In the genomic region with DNA sequence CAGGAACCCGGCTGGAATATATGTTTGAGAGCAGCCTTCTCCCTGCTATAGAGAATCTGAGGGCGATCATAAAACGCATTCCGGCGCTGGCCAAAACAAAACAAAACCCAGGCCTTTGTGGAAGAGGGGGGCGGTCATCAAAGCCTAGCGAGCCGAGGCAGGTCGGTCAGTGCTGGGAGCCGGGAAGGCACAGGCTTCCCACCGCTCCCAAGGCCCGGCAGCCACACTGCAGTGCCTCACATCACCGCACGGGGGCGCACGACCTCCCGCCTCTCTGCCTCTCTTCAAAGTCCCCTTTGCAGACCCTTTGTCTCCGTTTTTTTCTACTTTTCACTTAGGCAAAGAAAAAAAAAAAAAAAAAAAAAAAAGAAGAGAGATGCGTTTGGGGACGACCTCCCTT, we compare ENCODE assay signal across 8 mouse cellular contexts. TPM values are rescaled to one million over a fixed set of nuclear protein-coding genes. Genes with fewer than 3 reads are reported as not detected.
A peak's percentile ranks its signal among the peaks of the same experiment; 100 is the strongest.
DNase-seq lines count a peak whose midpoint lies in the region; ATAC-seq and TF ChIP-seq lines count a peak whose summit lies in the region.

No protein-coding gene starts in this region.

- H3K4me1 ChIP-seq in cortical plate, adult 2 months (ENCODE audit: control insufficient read depth, insufficient read depth, low read length), result no peaks in the 10 kb centered on the region
- H3K4me1 ChIP-seq in liver, embryonic 11.5 days (replicated peaks; ENCODE audit: control insufficient read depth, insufficient read depth, low read length), result no peaks in the 10 kb centered on the region; the same call in 1 of the 2 replicates
- peaks cover 7% of the 10 kb centered on the region for H3K4me1 ChIP-seq in neural tube, embryonic 12.5 days

- WGBS in liver, embryonic 11.5 days, result 3% methylated on average over 20 of the region's 20 CpGs
- under 1% methylated on average over 20 of the region's 20 CpGs for WGBS in neural tube, embryonic 12.5 days

- TF ChIP-seq CTCF in cortical plate, adult 2 months (IDR thresholded peaks at IDR 0.05; ENCODE audit: extremely low read depth, insufficient read depth, low read length), result peak; percentile 60

- H3K27ac ChIP-seq in cortical plate, adult 2 months (ENCODE audit: insufficient read depth, low read length), result no peak overlapping the region
- H3K27ac ChIP-seq in liver, embryonic 11.5 days (ENCODE audit: low read depth, low read length), result no peak overlapping the region
- H3K27ac ChIP-seq in neural tube, embryonic 12.5 days, result no peak overlapping the region

- H3K27me3 ChIP-seq in liver, embryonic 11.5 days (replicated peaks; ENCODE audit: control insufficient read depth, insufficient read depth, low read length), result peaks cover 8% of the 10 kb centered on the region
- 0 out of 2 replicates have a peak, but pooled peaks cover 3% of the 10 kb centered on the region for H3K27me3 ChIP-seq in neural tube, embryonic 12.5 days (replicated peaks)

- H3K9me3 ChIP-seq in liver, embryonic 11.5 days (ENCODE audit: control insufficient read depth, low read length), result no peaks in the 10 kb centered on the region
- no peaks in the 10 kb centered on the region for H3K9me3 ChIP-seq in neural tube, embryonic 12.5 days

- H3K36me3 ChIP-seq in liver, embryonic 11.5 days (ENCODE audit: control insufficient read depth, insufficient read depth, low read length), result no peaks in the 10 kb centered on the region
- H3K36me3 ChIP-seq in neural tube, embryonic 12.5 days, result no peaks in the 10 kb centered on the region

- H3K4me2 ChIP-seq in liver, embryonic 11.5 days, result peak overlapping the region; percentile 27
- H3K4me2 ChIP-seq in neural tube, embryonic 12.5 days (replicated peaks), result peak overlapping the region; percentile 52

- peak; percentile 65 for DNase-seq in layer of hippocampus, adult 11-12 months (ENCODE audit: low spot score)
- DNase-seq in layer of hippocampus, adult 9-10 months (ENCODE audit: low spot score), result no peak
- DNase-seq in gastrocnemius, postnatal 4 days (ENCODE audit: low spot score in 2 of 2), result peak; percentile 68 to 70
- peak; percentile 52 for DNase-seq in kidney, adult 9 months
- DNase-seq in liver, embryonic 11.5 days (ENCODE audit: low spot score), result peak; percentile 80
- DNase-seq in thymus, postnatal 10 days (ENCODE audit: low spot score in 2 of 2), result peak; percentile 16 to 50

- 0 out of 2 replicates have a peak overlapping the region, but pooled peaks have one; percentile 25 for H3K9ac ChIP-seq in liver, embryonic 11.5 days (ENCODE audit: low read depth, low read length)
- 0 out of 2 replicates have a peak overlapping the region, but pooled peaks have one; percentile 27 for H3K9ac ChIP-seq in neural tube, embryonic 12.5 days

- TF ChIP-seq POLR2A in cortical plate, adult 2 months (IDR thresholded peaks at IDR 0.05; ENCODE audit: extremely low read depth, insufficient read depth, low read length), result no peak

- ATAC-seq in liver, embryonic 11.5 days (replicated peaks; ENCODE audit: low FRiP score), result 0 out of 2 replicates have a peak, but pooled peaks have one; percentile 31
- ATAC-seq in neural tube, embryonic 12.5 days (ENCODE audit: low FRiP score, low read depth), result 0 out of 2 replicates have a peak, but pooled peaks have one; percentile 22

- no peak overlapping the region for H3K4me3 ChIP-seq in cortical plate, adult 2 months (ENCODE audit: insufficient read depth, low read length)
- no peak overlapping the region for H3K4me3 ChIP-seq in liver, embryonic 11.5 days (ENCODE audit: low read depth, low read length)
- no peak overlapping the region for H3K4me3 ChIP-seq in neural tube, embryonic 12.5 days

RNA-seq across cellular contexts. Expression of gene Trim29, which starts 23.8 kb away (rescaled TPM):
- 0.17 and 0.19 TPM in 2 replicates for polyA plus RNA-seq in cortical plate, adult 2 months (2012; rRNA removed)
- under 1 TPM; 0.22 to 0.34 TPM for total RNA-seq in gastrocnemius, postnatal 4 days (2021)
- 0.25 TPM in 1 of 2 replicates, not detected in the other for polyA plus RNA-seq in liver, embryonic 11.5 days (2014; fragmentation: Nextera tagmentation; extraction: Ambion mirVana)
- 1.7 and 2.4 TPM in 2 replicates for polyA plus RNA-seq in neural tube, embryonic 12.5 days (2016; fragmentation: Nextera tagmentation; extraction: Ambion mirVana)

RNA-seq across cellular contexts. Expression of gene Oaf, which starts 47.2 kb away (rescaled TPM):
- polyA plus RNA-seq in cortical plate, adult 2 months (2012; rRNA removed), result 23.8 and 24.6 TPM in 2 replicates
- 10 to 100 TPM; 45.8 to 50.2 TPM for total RNA-seq in gastrocnemius, postnatal 4 days (2021)
- polyA plus RNA-seq in liver, embryonic 11.5 days (2014; fragmentation: Nextera tagmentation; extraction: Ambion mirVana), result 51.6 and 52.0 TPM in 2 replicates
- polyA plus RNA-seq in neural tube, embryonic 12.5 days (2016; fragmentation: Nextera tagmentation; extraction: Ambion mirVana), result 37.2 and 40.0 TPM in 2 replicates
